Comparison of ENCODE assay signal across 8 mouse cellular contexts in genomic region chr3:95041625-95042024, GRCm38 (mm10). TPM values are rescaled to one million over a fixed set of nuclear protein-coding genes. Genes with fewer than 3 reads are reported as not detected.
DNase-seq lines count a peak whose midpoint lies in the region; ATAC-seq and TF ChIP-seq lines count a peak whose summit lies in the region.

No protein-coding gene starts in this region.

- H3K4me3 ChIP-seq in heart, adult 2 months, result peak overlapping the region; percentile 84
- H3K4me3 ChIP-seq in liver, embryonic 11.5 days (ENCODE audit: low read depth, low read length), result peak overlapping the region; percentile 91

- no peak for DNase-seq in heart, adult 2 months
- DNase-seq in heart, postnatal 36 days, result no peak
- DNase-seq in thymus, postnatal 14 days, result peak; percentile 2
- no peak for DNase-seq in thymus, adult 18-20 months
- DNase-seq in liver, embryonic 11.5 days (ENCODE audit: low spot score), result no peak
- DNase-seq in left cerebral cortex, postnatal 36 days (ENCODE audit: low spot score in 2 of 2), result no peak
- no peak for DNase-seq in gastrocnemius, postnatal 10 days

- intact Hi-C loops in heart, adult 2 months (cut with DNase I), result loop anchor here (5.0 kb wide), 2 partner anchors 101 to 459 kb away; partner anchors contain the start of genes Snx27 and Tnfaip8l2
- intact Hi-C loops in heart, postnatal 36 days (cut with DNase I), result no loop called here
- intact Hi-C loops in left cerebral cortex, postnatal 36 days (cut with DNase I), result no loop called here

- no peaks in the 10 kb centered on the region for H3K9me3 ChIP-seq in liver, embryonic 11.5 days (ENCODE audit: control insufficient read depth, low read length)

- WGBS in heart, adult 2 months, result 12% methylated on average over 3 of the region's 3 CpGs
- WGBS in liver, embryonic 11.5 days, result 9% methylated on average over 3 of the region's 3 CpGs

- TF ChIP-seq POLR2A in heart, adult 2 months (IDR thresholded peaks at IDR 0.05; ENCODE audit: insufficient read depth, low read depth, low read length), result no peak

- H3K4me2 ChIP-seq in liver, embryonic 11.5 days, result peak overlapping the region; percentile 94

- peaks cover 2% of the 10 kb centered on the region for H3K4me1 ChIP-seq in heart, adult 2 months (ENCODE audit: control insufficient read depth, insufficient read depth, low read length)
- peaks cover 16% of the 10 kb centered on the region for H3K4me1 ChIP-seq in liver, embryonic 11.5 days (replicated peaks; ENCODE audit: control insufficient read depth, insufficient read depth, low read length)

- H3K36me3 ChIP-seq in heart, adult 2 months (ENCODE audit: control insufficient read depth, insufficient read depth, low read length), result peaks cover 11% of the 10 kb centered on the region
- H3K36me3 ChIP-seq in liver, embryonic 11.5 days (ENCODE audit: control insufficient read depth, insufficient read depth, low read length), result peaks cover 10% of the 10 kb centered on the region

- peak overlapping the region; percentile 51; the same call in 1 of the 2 replicates for H3K9ac ChIP-seq in heart, adult 2 months (ENCODE audit: low read depth, low read length)
- peak overlapping the region; percentile 91 for H3K9ac ChIP-seq in liver, embryonic 11.5 days (ENCODE audit: low read depth, low read length)

- TF ChIP-seq CTCF in heart, adult 2 months (IDR thresholded peaks at IDR 0.05), result no peak

- no peak for ATAC-seq in liver, embryonic 11.5 days (replicated peaks; ENCODE audit: low FRiP score)
- no peak for ATAC-seq in activated CD4-positive, CD25-positive, alpha-beta regulatory T cell, adult 4 months

- H3K27ac ChIP-seq in heart, adult 2 months, result peak overlapping the region; percentile 84
- no peak overlapping the region for H3K27ac ChIP-seq in liver, embryonic 11.5 days (ENCODE audit: low read depth, low read length)

- TF ChIP-seq EP300 in heart, adult 2 months (IDR thresholded peaks at IDR 0.05; ENCODE audit: insufficient read depth, low read depth, low read length), result no peak

- peaks cover 5% of the 10 kb centered on the region for H3K79me2 ChIP-seq in heart, adult 2 months (replicated peaks; ENCODE audit: control insufficient read depth, insufficient read depth, low read length)

- H3K27me3 ChIP-seq in heart, adult 2 months (ENCODE audit: control insufficient read depth, insufficient read depth, low read length), result no peaks in the 10 kb centered on the region
- no peaks in the 10 kb centered on the region for H3K27me3 ChIP-seq in liver, embryonic 11.5 days (replicated peaks; ENCODE audit: control insufficient read depth, insufficient read depth, low read length)

RNA-seq across cellular contexts. Expression of gene Psmd4, which starts 0.8 kb away (rescaled TPM):
- 100 to 1,000 TPM; 121 to 140 TPM for total RNA-seq in heart, adult 2 months (2021)
- polyA plus RNA-seq in heart, adult 2 months (2012; rRNA removed), result 119 and 144 TPM in 2 replicates
- total RNA-seq in heart, postnatal 36 days (2021), result 100 to 1,000 TPM; 136 to 151 TPM
- polyA plus RNA-seq in liver, embryonic 11.5 days (2014; fragmentation: Nextera tagmentation; extraction: Ambion mirVana), result 290 and 304 TPM in 2 replicates
- 100 to 1,000 TPM; 163 to 246 TPM for polyA plus RNA-seq in activated CD4-positive, CD25-positive, alpha-beta regulatory T cell, adult 4 months (2017; shearing (Covaris generic))
- total RNA-seq in left cerebral cortex, postnatal 36 days (2021), result 100 to 1,000 TPM; 143 to 149 TPM
- 100 to 1,000 TPM; 167 to 176 TPM for total RNA-seq in gastrocnemius, postnatal 10 days (2021)

RNA-seq across cellular contexts. Expression of gene Zfp687, which starts 26.4 kb away (rescaled TPM):
- total RNA-seq in heart, adult 2 months (2021), result 10 to 100 TPM; 11.0 to 13.5 TPM
- polyA plus RNA-seq in heart, adult 2 months (2012; rRNA removed), result 10.6 and 10.9 TPM in 2 replicates
- total RNA-seq in heart, postnatal 36 days (2021), result 10 to 100 TPM; 11.4 to 15.8 TPM
- polyA plus RNA-seq in liver, embryonic 11.5 days (2014; fragmentation: Nextera tagmentation; extraction: Ambion mirVana), result 20.2 and 23.7 TPM in 2 replicates
- 10 to 100 TPM; 11.7 to 14.0 TPM for polyA plus RNA-seq in activated CD4-positive, CD25-positive, alpha-beta regulatory T cell, adult 4 months (2017; shearing (Covaris generic))
- total RNA-seq in left cerebral cortex, postnatal 36 days (2021), result 10 to 100 TPM; 24.0 to 26.1 TPM
- 10 to 100 TPM; 20.2 to 22.6 TPM for total RNA-seq in gastrocnemius, postnatal 10 days (2021)
